Mouse (Mus musculus): Measurements from ENCODE around the gene Golph3. TPM values are rescaled to one million over a fixed set of nuclear protein-coding genes. Genes with fewer than 3 reads are reported as not detected.

Gene Golph3
- 61.0 and 61.5 TPM in 2 replicates for polyA plus RNA-seq (2016; fragmentation: Nextera tagmentation; extraction: Ambion mirVana)

DNA sequence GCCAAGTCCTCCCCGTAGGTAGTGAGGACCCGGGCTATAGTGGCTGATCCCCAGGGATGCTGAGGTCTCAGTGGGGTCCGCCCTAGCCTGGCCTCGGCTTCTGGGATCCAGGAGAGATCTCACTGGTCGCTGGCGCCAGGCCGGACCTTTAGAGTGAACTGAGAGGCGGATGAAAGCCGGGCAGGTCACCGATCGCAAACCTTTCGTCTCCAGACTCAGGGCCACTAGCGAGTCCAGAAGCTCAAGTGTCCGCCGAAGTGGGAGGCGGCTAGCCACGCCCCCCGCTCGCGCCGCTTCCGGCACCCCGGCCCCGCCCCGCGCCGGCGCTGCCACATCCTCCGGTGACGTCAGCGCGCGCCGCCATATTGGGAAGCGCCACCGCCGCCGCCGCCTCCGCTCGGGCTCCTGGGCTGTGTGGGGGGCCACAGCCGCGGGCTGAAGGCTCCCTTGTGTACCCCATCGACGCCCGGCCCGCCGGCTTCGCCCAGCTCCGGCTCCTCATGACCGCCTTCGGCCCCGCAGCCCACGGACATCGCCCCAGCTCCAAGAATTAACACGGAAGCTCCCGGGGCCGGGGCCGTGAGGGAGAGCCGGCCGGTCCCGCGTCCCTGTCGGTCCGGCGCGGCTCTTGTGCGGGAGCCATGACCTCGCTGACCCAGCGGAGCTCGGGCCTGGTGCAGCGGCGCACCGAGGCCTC lies at the start of gene Golph3:
TSS of gene Golph3 (plus strand) at position 360 of the 697 bp plus-strand sequence.
- under 1% methylated on average over 74 of the region's 74 CpGs for WGBS
- Histone ChIP-seq H3K36me3 (replicated peaks) (peaks cover 18% of the 10 kb centered on the region), H3K4me1 (peaks cover 20% of the 10 kb centered on the region), H3K27ac (replicated peaks) (peak within 1 kb of the TSS; percentile 97), H3K9me3 (no peaks in the 10 kb centered on the region), H3K27me3 (replicated peaks; ENCODE audit: low read depth, poor library complexity, severe bottlenecking) (peaks cover 19% of the 10 kb centered on the region), H3K4me3 (peak within 1 kb of the TSS; percentile 99)
- peak; percentile 97 for DNase-seq (ENCODE audit: low spot score)

DNA sequence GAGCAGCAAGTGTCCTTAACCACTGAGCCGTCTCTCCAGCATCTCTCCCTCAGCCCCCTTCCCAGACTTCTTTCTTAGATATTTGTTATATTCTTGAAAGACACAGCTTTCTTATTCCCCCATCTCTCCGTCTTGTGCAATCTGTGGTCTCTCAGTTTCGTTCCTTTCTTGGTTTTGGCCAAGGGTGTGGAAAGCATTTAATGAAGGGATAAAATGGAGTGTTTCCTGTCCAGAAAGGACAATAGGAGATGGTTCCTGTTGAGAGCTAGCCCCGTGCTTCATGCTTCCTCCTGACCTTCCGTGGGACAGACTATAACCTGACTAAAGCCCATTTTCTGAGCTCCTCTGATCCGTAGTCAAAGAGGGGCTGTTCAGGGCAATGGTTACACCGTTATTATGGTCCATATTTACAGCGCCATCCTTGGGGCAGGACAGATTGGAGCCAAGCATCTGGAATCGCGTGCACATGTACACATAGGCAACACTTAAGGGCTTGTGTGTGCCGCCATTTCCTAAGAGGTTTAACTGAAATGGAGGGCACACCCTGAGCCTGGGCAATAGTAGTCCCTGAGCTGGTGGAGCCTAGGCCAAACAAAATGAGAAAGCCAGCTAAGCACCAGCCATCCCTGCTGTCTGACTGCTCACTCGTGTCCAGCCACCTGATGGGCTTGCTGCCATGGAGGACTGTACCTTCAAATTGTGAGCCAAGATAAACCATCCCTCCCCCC lies 47.8 kb upstream of the Golph3 start:
- Histone ChIP-seq H3K27ac (replicated peaks) (no peak overlapping the region), H3K36me3 (replicated peaks) (peaks cover 27% of the 10 kb centered on the region), H3K4me3 (no peak overlapping the region), H3K4me1 (no peaks in the 10 kb centered on the region), H3K9me3 (no peaks in the 10 kb centered on the region), H3K27me3 (replicated peaks; ENCODE audit: low read depth, poor library complexity, severe bottlenecking) (no peaks in the 10 kb centered on the region)
- DNase-seq (ENCODE audit: low spot score) = no peak
- WGBS = 82% methylated on average over 12 of the region's 12 CpGs

DNA sequence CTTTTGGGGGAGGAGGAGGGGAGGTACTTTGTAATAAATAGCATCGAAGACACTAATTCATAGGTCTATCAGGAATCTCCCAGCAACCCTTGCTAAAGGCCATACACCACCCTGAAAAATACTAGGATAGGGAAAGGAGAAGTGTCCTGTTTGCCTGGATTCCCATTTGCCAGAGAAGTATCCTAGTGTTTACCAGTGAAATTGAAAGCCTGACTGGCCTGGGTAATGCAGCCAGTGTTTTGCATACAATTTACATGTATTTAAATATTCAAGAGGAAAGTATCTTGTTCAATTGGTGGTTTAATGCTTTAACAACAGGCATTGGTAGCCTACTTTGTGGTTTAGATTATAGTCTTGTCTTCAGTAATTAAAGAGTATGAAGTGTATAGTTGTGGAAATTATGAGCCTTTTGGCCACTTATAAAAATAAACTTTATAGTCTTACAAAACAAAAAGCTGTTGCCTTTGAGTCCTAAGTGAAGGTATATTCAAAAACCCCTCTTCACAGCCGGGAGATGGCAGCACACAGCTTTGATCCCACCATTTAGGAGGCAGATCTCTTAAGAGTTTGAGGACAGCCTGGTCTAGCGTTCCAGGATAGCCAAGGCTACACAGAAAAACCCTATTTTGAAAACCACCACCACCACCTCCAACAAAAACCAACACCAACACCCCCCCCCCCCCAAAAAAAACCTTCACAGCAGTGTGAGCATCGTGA lies 47.0 kb upstream of the Golph3 start:
- Histone ChIP-seq H3K4me1 (no peaks in the 10 kb centered on the region), H3K4me3 (no peak overlapping the region), H3K27ac (replicated peaks) (no peak overlapping the region), H3K36me3 (replicated peaks) (peaks cover 20% of the 10 kb centered on the region), H3K9me3 (no peaks in the 10 kb centered on the region), H3K27me3 (replicated peaks; ENCODE audit: low read depth, poor library complexity, severe bottlenecking) (no peaks in the 10 kb centered on the region)
- 71% methylated on average over 4 of the region's 4 CpGs for WGBS
- DNase-seq (ENCODE audit: low spot score) = no peak

DNA sequence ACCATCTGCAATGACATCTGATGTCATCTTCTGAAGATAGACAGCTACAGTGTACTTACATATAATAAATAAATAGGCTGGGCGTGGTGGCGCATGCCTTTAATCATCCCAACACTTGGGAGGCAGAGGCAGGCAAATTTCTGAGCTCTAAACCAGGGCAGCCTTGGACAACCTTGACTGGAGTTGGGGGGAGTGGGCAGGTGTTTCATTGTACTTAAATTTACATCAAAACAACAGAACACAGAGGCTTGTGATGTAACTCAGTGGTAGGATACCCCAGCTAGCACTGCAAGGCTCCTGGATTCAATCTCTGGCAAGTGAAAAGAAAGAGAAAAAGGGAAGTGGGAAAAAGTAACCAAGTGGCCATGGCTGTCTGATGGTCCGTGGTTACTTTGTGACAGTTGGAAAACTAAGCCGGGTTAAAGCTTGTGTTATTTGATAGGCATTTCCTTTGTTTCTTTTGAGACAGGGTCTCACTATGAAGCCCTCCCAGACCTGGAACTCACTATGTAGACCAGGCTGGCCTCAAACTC lies 46.1 kb upstream of the Golph3 start:
- Histone ChIP-seq H3K4me1 (no peaks in the 10 kb centered on the region), H3K27ac (replicated peaks) (no peak overlapping the region), H3K36me3 (replicated peaks) (peaks cover 11% of the 10 kb centered on the region), H3K9me3 (no peaks in the 10 kb centered on the region), H3K27me3 (replicated peaks; ENCODE audit: low read depth, poor library complexity, severe bottlenecking) (no peaks in the 10 kb centered on the region), H3K4me3 (no peak overlapping the region)
- no peak for DNase-seq (ENCODE audit: low spot score)
- WGBS = 85% methylated on average over 4 of the region's 4 CpGs

DNA sequence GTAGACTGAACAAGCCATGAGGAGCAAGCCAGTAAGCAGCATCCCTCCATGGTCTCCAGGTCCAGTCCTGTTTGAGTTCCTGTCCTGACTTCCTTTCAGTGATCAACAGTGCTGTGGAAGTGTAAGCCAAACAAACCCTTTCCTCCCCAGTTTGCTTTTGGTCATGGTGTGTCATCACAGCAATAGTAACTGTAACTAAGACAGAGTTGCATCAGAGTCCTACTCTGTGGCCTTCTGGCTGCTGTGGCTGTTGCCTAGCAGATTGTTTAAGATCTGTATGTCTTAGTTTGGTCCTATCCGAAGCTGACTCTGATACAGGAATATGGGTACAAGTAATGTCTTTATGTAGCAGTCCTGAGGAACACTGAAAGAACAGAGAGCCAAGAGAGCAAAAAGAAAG lies 41.4 kb upstream of the Golph3 start:
- no peak overlapping the region for H3K27ac ChIP-seq (replicated peaks)
- WGBS = 95% methylated on average over 1 of the region's 1 CpGs
- H3K27me3 ChIP-seq (replicated peaks; ENCODE audit: low read depth, poor library complexity, severe bottlenecking) = no peaks in the 10 kb centered on the region
- H3K4me3 ChIP-seq = no peak overlapping the region
- H3K36me3 ChIP-seq (replicated peaks) = no peaks in the 10 kb centered on the region
- no peaks in the 10 kb centered on the region for H3K9me3 ChIP-seq
- DNase-seq (ENCODE audit: low spot score) = no peak
- no peaks in the 10 kb centered on the region for H3K4me1 ChIP-seq

DNA sequence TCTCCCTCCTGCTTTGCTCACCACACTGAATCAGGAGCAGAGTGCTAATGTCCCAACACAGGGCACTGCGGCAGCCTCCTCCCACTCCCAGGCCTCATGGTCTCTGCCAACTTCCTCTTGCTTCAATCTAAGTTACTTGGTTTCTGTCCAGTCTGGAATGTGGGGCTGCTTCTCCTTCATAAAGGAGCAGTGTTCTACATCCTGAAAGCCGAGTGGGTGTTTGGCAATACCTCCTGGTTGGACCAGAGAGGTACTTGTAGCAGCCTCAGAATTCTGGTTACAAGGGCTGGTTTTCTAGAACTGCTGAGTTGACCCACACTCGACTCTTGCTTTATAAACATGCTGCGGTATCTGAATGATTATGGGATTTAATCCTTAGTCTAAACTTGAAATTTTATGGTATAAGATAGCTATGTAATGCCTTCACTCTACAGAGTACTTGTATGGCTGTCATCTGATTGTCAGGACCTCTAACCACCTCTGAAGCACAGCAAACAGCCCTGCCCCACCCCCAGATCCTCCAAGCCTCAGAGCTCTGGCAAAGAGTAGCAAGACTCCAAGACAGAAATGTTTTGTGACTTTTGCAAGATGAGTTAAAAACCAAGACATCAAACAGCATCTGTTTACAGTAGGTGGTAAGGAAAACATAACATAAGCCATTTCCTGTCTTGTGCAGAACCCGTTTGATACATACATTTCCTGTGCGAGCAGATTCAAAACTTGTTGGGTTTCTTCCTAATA lies 36.3 kb upstream of the Golph3 start:
- Histone ChIP-seq H3K27me3 (replicated peaks; ENCODE audit: low read depth, poor library complexity, severe bottlenecking) (no peaks in the 10 kb centered on the region), H3K4me3 (no peak overlapping the region), H3K9me3 (no peaks in the 10 kb centered on the region), H3K4me1 (no peaks in the 10 kb centered on the region), H3K27ac (replicated peaks) (no peak overlapping the region), H3K36me3 (replicated peaks) (no peaks in the 10 kb centered on the region)
- WGBS = 83% methylated on average over 6 of the region's 6 CpGs
- DNase-seq (ENCODE audit: low spot score) = no peak

DNA sequence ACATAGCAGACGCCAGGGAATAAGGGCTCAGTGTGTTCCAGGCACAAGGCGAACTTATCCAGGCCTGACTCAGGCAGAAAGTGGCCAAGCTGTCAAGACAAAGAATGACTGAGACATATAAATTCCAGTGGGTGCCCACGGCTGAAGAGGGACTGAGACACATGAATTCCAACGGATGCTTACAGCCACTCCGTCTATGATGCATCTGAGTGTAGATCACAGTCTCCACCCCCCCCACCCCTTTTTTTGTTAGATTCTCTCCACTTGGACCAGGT lies 35.8 kb upstream of the Golph3 start:
- 83% methylated on average over 5 of the region's 5 CpGs for WGBS
- Histone ChIP-seq H3K4me1 (no peaks in the 10 kb centered on the region), H3K4me3 (no peak overlapping the region), H3K27me3 (replicated peaks; ENCODE audit: low read depth, poor library complexity, severe bottlenecking) (no peaks in the 10 kb centered on the region), H3K36me3 (replicated peaks) (no peaks in the 10 kb centered on the region), H3K9me3 (no peaks in the 10 kb centered on the region), H3K27ac (replicated peaks) (no peak overlapping the region)
- no peak for DNase-seq (ENCODE audit: low spot score)

DNA sequence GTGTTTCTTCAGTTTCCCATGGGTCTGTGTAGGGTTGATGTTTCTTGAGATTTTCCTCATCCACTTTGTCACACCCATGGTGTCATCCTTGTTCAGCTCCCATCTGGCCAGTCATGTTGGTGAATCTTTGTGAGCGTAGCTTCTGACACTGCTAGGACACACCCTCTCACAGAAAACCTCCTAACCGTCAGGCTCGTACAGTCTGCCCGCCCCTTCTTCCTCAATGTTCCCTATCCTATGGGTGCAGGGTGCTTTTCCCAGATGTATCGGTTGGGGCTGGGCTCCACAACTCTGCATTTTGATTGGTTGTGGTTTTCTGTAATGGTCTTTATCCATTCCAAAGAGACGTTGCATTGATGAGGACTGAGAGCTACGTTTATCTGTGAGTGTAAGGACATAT lies 30.9 kb upstream of the Golph3 start:
- H3K27ac ChIP-seq (replicated peaks) = no peak overlapping the region
- 85% methylated on average over 7 of the region's 7 CpGs for WGBS

DNA sequence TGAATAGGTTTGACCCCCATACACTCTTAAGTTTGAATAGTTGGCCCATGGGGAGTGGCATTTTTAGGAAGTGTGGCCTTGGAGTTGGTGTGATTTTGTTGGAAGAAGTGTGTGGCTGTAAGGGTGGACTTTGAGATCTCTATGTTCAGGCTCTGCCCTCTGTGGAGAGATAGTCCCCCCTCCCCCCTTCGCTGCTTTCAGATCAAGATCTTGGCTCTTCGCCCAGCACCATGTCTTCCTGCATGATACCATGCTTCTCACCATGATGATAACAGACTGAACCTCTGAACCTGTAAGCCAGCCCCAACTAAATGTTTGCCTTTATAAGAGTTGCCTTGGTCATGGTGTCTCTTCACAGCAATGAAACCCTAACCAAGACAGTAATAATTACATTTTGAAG lies 29.5 kb upstream of the Golph3 start:
- Histone ChIP-seq H3K27ac (replicated peaks) (no peak overlapping the region), H3K4me1 (no peaks in the 10 kb centered on the region), H3K36me3 (replicated peaks) (no peaks in the 10 kb centered on the region), H3K4me3 (no peak overlapping the region), H3K27me3 (replicated peaks; ENCODE audit: low read depth, poor library complexity, severe bottlenecking) (no peaks in the 10 kb centered on the region), H3K9me3 (no peaks in the 10 kb centered on the region)
- no peak for DNase-seq (ENCODE audit: low spot score)
- 90% methylated on average over 2 of the region's 2 CpGs for WGBS

More for the DNA sequence above, 30.9 kb upstream of the Golph3 start:
- H3K4me1 ChIP-seq = no peaks in the 10 kb centered on the region
- no peak for DNase-seq (ENCODE audit: low spot score)
- no peaks in the 10 kb centered on the region for H3K36me3 ChIP-seq (replicated peaks)
- H3K4me3 ChIP-seq = no peak overlapping the region
- no peaks in the 10 kb centered on the region for H3K27me3 ChIP-seq (replicated peaks; ENCODE audit: low read depth, poor library complexity, severe bottlenecking)
- no peaks in the 10 kb centered on the region for H3K9me3 ChIP-seq

DNA sequence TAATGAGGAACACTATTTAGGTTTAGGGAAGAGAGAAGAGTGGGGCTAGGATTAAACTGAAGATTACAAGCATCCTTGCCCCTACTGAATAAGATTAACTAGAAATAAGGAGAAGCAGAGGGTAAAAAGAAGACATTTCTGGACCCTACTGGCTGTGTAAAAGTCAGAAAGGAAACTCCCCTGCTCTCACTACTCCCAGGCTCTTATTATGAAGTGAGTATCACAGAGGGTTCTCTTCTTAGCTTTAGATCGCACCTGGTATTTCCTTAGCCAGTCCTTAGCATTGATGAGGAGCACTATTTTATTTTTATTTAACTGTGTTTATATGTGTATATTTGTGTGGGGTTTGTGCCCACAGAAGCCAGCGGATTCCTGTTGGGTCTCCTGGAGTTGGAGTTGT lies 25.0 kb upstream of the Golph3 start:
- no peak for DNase-seq (ENCODE audit: low spot score)
- Histone ChIP-seq H3K4me1 (no peaks in the 10 kb centered on the region), H3K9me3 (no peaks in the 10 kb centered on the region), H3K27me3 (replicated peaks; ENCODE audit: low read depth, poor library complexity, severe bottlenecking) (no peaks in the 10 kb centered on the region), H3K27ac (replicated peaks) (no peak overlapping the region), H3K36me3 (replicated peaks) (no peaks in the 10 kb centered on the region), H3K4me3 (no peak overlapping the region)
- 69% methylated on average over 2 of the region's 2 CpGs for WGBS

DNA sequence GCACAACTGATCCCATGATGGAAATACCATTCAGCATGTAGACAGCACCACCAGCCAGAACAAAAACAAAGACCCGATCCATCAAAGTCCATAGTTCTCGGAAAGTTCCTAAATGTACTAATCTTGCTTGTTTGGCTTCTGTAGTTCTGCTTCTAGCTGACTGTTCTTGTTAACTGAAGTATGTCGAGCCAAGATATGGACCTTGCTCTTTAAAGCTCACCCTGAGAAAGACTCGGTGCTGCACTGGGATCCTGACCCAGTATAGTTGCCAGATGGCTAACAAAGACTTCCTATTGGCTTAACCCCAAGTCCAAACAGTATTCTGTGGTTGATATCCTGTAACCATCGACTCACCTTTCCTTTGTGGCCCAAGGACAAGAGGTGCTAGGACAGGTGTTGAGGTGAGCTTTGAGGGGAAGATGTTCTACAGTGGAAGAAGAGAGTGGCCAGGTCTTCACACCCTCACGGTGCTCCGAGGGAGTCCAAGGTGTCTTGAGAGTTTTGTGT lies 23.0 kb upstream of the Golph3 start:
- no peaks in the 10 kb centered on the region for H3K36me3 ChIP-seq (replicated peaks)
- H3K9me3 ChIP-seq = no peaks in the 10 kb centered on the region
- no peaks in the 10 kb centered on the region for H3K27me3 ChIP-seq (replicated peaks; ENCODE audit: low read depth, poor library complexity, severe bottlenecking)
- H3K4me3 ChIP-seq = no peak overlapping the region
- no peaks in the 10 kb centered on the region for H3K4me1 ChIP-seq
- no peak for DNase-seq (ENCODE audit: low spot score)
- no peak overlapping the region for H3K27ac ChIP-seq (replicated peaks)
- WGBS = 86% methylated on average over 7 of the region's 7 CpGs

DNA sequence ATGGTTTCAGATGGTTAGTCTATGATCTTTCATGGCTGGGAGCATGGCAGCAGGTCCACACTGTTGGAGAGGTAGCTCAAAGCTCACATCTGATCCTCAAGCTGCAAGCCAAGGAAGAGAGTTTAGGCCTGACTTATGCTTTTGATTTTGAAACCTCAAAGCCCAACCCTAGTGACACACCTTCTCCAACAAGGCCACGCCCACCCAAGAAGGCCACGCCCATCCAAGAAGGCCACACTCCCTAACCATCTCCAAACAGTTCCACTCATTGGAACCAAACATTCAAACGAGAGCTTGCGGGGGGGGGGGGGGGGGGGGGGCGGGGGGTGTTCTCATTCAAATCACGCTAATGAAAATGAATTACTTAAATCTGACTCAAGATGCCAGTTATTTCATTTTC lies 19.5 kb upstream of the Golph3 start:
- Histone ChIP-seq H3K27ac (replicated peaks) (no peak overlapping the region), H3K4me1 (no peaks in the 10 kb centered on the region), H3K27me3 (replicated peaks; ENCODE audit: low read depth, poor library complexity, severe bottlenecking) (no peaks in the 10 kb centered on the region), H3K9me3 (no peaks in the 10 kb centered on the region), H3K36me3 (replicated peaks) (no peaks in the 10 kb centered on the region), H3K4me3 (no peak overlapping the region)
- WGBS = 70% methylated on average over 6 of the region's 6 CpGs
- DNase-seq (ENCODE audit: low spot score) = no peak
